Mouse (Mus musculus) macrophage (primary cell): ENCODE data around the gene Cox18. TPM values are rescaled to one million over a fixed set of nuclear protein-coding genes. Genes with fewer than 3 reads are reported as not detected.
"Not testable (repeated sequence)": the region's sequence is repeated elsewhere in the genome, so short reads cannot be mapped to it uniquely, and the experiment has no call there.

ENCODE experiments used
- H3K27ac ChIP-seq: fragments of 350-480 bp; formaldehyde crosslinking; 2 replicates; pipeline ENCODE4 v1.9.0; 2021
- H3K36me3 ChIP-seq: fragments of 350-480 bp; formaldehyde crosslinking; 2 replicates; pipeline ENCODE4 v1.9.0; 2021; ENCODE audit errors: inconsistent target
- H3K4me3 ChIP-seq: fragments of 350-480 bp; formaldehyde crosslinking; 2 replicates; pipeline ENCODE4 v1.9.0; 2021; ENCODE audit errors: inconsistent target
- H3K79me2 ChIP-seq: fragments of 350-480 bp; formaldehyde crosslinking; 2 replicates; pipeline ENCODE4 v1.9.0; 2021; ENCODE audit errors: inconsistent target
- WGBS: methylation state at CpG from one replicate; pipeline ENCODE4 v1.1.7; 2026; ENCODE audit warnings: inconsistent platforms; ENCODE audit not compliant: missing documents; 5-methylcytosine and 5-hydroxymethylcytosine counted together
- polyA plus RNA-seq: library from polyadenylated mRNA; stranded (reverse); fragments of 250-400 nt; gene quantifications from 3 replicates; pipeline ENCODE4 v1.2.4, GENCODE M21; 2018; ENCODE audit warnings: inconsistent platforms
- total RNA-seq, 78 experiments: library from RNA; depleted of rRNA; stranded (reverse); fragments of 250-400 nt; gene quantifications; 1 replicate in 9 of 78; 2 replicates in 24 of 78; 3 replicates in 43 of 78; 4 replicates in 2 of 78; pipeline ENCODE4 v1.2.4; 2018; ENCODE audit warnings: inconsistent platforms in 56 of 78

Cox18 gene
- 10 to 100 TPM in 21 of 26 experiments, 1 to 10 TPM in 5; 6.1 to 47.4 (median 16.8) TPM for total RNA-seq (2018; cell fraction: chromatin; rRNA removed)
- 10 to 100 TPM in 13 of 26 experiments, 1 to 10 TPM in 13; 3.2 to 19.9 (median 10.2) TPM for total RNA-seq (2018; cell fraction: cytosol; rRNA removed)
- 10 to 100 TPM in 22 of 26 experiments, 1 to 10 TPM in 4; 5.2 to 52.2 (median 16.1) TPM for total RNA-seq (2018; cell fraction: nucleus; rRNA removed)
- polyA plus RNA-seq, result 4.0 to 15.1 TPM (median 7.0 TPM) in 3 replicates

- under 1% methylated on average over 62 of the region's 62 CpGs for WGBS
These were observed at the start of gene Cox18 for GRCm38 (mm10) chr5:90223534-90224381. Gene Cox18, minus strand, starts transcription at chr5:90224001.

GRCm38 (mm10) chr5:90262230-90262629, 38.4 kb upstream of the Cox18 start:
- H3K79me2 ChIP-seq, H3K4me3 ChIP-seq, H3K27ac ChIP-seq: not testable (repeated sequence)
- H3K36me3 ChIP-seq, result peaks cover 85% of the 10 kb centered on the region
- 81% methylated on average over 2 of the region's 2 CpGs for WGBS

More at GRCm38 (mm10) chr5:90223534-90224381, at the start of gene Cox18:
- Histone ChIP-seq H3K79me2 (peaks cover 18% of the 10 kb centered on the region), H3K27ac (peak within 1 kb of the TSS; percentile 71), H3K36me3 (peaks cover 28% of the 10 kb centered on the region), H3K4me3 (peak within 1 kb of the TSS; percentile 70)

GRCm38 (mm10) chr5:90257023-90257422, 33.2 kb upstream of the Cox18 start:
- WGBS, result 92% methylated on average over 3 of the region's 3 CpGs
- H3K36me3 ChIP-seq, result peaks cover 96% of the 10 kb centered on the region
- no peak overlapping the region for H3K4me3 ChIP-seq
- H3K79me2 ChIP-seq, result no peaks in the 10 kb centered on the region
- H3K27ac ChIP-seq, result no peak overlapping the region

- Histone ChIP-seq H3K4me3 (no peak overlapping the region), H3K79me2 (peaks cover 16% of the 10 kb centered on the region; the same call in 1 of the 2 replicates), H3K36me3 (peaks cover 75% of the 10 kb centered on the region), H3K27ac (no peak overlapping the region)
These were observed 23.7 kb upstream of the Cox18 start for GRCm38 (mm10) chr5:90247503-90247902.

- 85% methylated on average over 2 of the region's 2 CpGs for WGBS
- Histone ChIP-seq H3K27ac (no peak overlapping the region), H3K4me3 (no peak overlapping the region), H3K79me2 (peaks cover 21% of the 10 kb centered on the region; the same call in 1 of the 2 replicates), H3K36me3 (peaks cover 73% of the 10 kb centered on the region)
These were observed 23.2 kb upstream of the Cox18 start for GRCm38 (mm10) chr5:90246987-90247386.

GRCm38 (mm10) chr5:90246567-90246966, 22.8 kb upstream of the Cox18 start:
- Histone ChIP-seq H3K4me3 (no peak overlapping the region), H3K27ac (no peak overlapping the region), H3K36me3 (peaks cover 73% of the 10 kb centered on the region), H3K79me2 (peaks cover 25% of the 10 kb centered on the region; the same call in 1 of the 2 replicates)
- WGBS, result 94% methylated on average over 3 of the region's 4 CpGs

GRCm38 (mm10) chr5:90245416-90245815, 21.6 kb upstream of the Cox18 start:
- Histone ChIP-seq H3K79me2 (peaks cover 36% of the 10 kb centered on the region; the same call in 1 of the 2 replicates), H3K27ac (no peak overlapping the region), H3K4me3 (no peak overlapping the region), H3K36me3 (peaks cover 66% of the 10 kb centered on the region)
- WGBS, result 83% methylated on average over 4 of the region's 4 CpGs

- 97% methylated on average over 7 of the region's 8 CpGs for WGBS
- H3K36me3 ChIP-seq, result peaks cover 91% of the 10 kb centered on the region
- H3K79me2 ChIP-seq, result peaks cover 12% of the 10 kb centered on the region; the same call in 1 of the 2 replicates
- no peak overlapping the region for H3K4me3 ChIP-seq
- H3K27ac ChIP-seq, result no peak overlapping the region
These were observed 11.4 kb upstream of the Cox18 start for GRCm38 (mm10) chr5:90235217-90235616.

- Histone ChIP-seq H3K79me2 (0 out of 2 replicates have a peak, but pooled peaks cover 6% of the 10 kb centered on the region), H3K4me3 (no peak overlapping the region), H3K36me3 (peaks cover 93% of the 10 kb centered on the region), H3K27ac (no peak overlapping the region)
- WGBS, result 94% methylated on average over 2 of the region's 4 CpGs
These were observed 9.5 kb upstream of the Cox18 start for GRCm38 (mm10) chr5:90233305-90233704.

- Histone ChIP-seq H3K27ac (no peak overlapping the region), H3K4me3 (no peak overlapping the region), H3K36me3 (peaks cover 77% of the 10 kb centered on the region), H3K79me2 (no peaks in the 10 kb centered on the region)
- 93% methylated on average over 2 of the region's 2 CpGs for WGBS
These were observed 6.0 kb upstream of the Cox18 start for GRCm38 (mm10) chr5:90229760-90230159.

- Histone ChIP-seq H3K4me3 (no peak overlapping the region), H3K79me2 (peaks cover 17% of the 10 kb centered on the region), H3K27ac (no peak overlapping the region), H3K36me3 (peaks cover 48% of the 10 kb centered on the region)
- 95% methylated on average over 3 of the region's 3 CpGs for WGBS
These were observed 2.9 kb upstream of the Cox18 start for GRCm38 (mm10) chr5:90226696-90227095.

GRCm38 (mm10) chr5:90224730-90225129, 929 bp upstream of the Cox18 start:
- WGBS, result 92% methylated on average over 5 of the region's 5 CpGs
- Histone ChIP-seq H3K27ac (peak overlapping the region; percentile 71), H3K4me3 (peak overlapping the region; percentile 36)

GRCm38 (mm10) chr5:90222937-90223336, 864 bp downstream of the Cox18 start:
- 26% methylated on average over 3 of the region's 3 CpGs for WGBS
- H3K79me2 ChIP-seq, result peaks cover 18% of the 10 kb centered on the region
- H3K27ac ChIP-seq, result peak overlapping the region; percentile 7; the same call in 1 of the 2 replicates
- peak overlapping the region; percentile 70 for H3K4me3 ChIP-seq
- H3K36me3 ChIP-seq, result peaks cover 29% of the 10 kb centered on the region

More at GRCm38 (mm10) chr5:90224730-90225129, 929 bp upstream of the Cox18 start:
- Histone ChIP-seq H3K79me2 (peaks cover 18% of the 10 kb centered on the region), H3K36me3 (peaks cover 31% of the 10 kb centered on the region)

GRCm38 (mm10) chr5:90217791-90218190, 6.0 kb downstream of the Cox18 start:
- no peak overlapping the region for H3K27ac ChIP-seq
- peaks cover 39% of the 10 kb centered on the region for H3K36me3 ChIP-seq
- 97% methylated on average over 3 of the region's 3 CpGs for WGBS
- no peak overlapping the region for H3K4me3 ChIP-seq
- peaks cover 12% of the 10 kb centered on the region for H3K79me2 ChIP-seq

- peaks cover 6% of the 10 kb centered on the region; the same call in 1 of the 2 replicates for H3K79me2 ChIP-seq
- H3K36me3 ChIP-seq, result peaks cover 39% of the 10 kb centered on the region
- no peak overlapping the region for H3K27ac ChIP-seq
- WGBS, result 91% methylated on average over 12 of the region's 12 CpGs
- no peak overlapping the region for H3K4me3 ChIP-seq
These were observed 6.6 kb downstream of the Cox18 start for GRCm38 (mm10) chr5:90217226-90217625.
